Mouse (Mus musculus) right cerebral cortex, postnatal 36 days (tissue): ENCODE results near the gene Gde1.
A peak's percentile ranks its signal among the peaks of the same experiment; 100 is the strongest.

Experiments
- DNase-seq, 2 experiments: peaks; one replicate each; pipeline ENCODE4 v3.0.0; 2022; ENCODE audit warnings: low spot score in 2 of 2, mixed read lengths in 1 of 2

Gde1 gene

DNA sequence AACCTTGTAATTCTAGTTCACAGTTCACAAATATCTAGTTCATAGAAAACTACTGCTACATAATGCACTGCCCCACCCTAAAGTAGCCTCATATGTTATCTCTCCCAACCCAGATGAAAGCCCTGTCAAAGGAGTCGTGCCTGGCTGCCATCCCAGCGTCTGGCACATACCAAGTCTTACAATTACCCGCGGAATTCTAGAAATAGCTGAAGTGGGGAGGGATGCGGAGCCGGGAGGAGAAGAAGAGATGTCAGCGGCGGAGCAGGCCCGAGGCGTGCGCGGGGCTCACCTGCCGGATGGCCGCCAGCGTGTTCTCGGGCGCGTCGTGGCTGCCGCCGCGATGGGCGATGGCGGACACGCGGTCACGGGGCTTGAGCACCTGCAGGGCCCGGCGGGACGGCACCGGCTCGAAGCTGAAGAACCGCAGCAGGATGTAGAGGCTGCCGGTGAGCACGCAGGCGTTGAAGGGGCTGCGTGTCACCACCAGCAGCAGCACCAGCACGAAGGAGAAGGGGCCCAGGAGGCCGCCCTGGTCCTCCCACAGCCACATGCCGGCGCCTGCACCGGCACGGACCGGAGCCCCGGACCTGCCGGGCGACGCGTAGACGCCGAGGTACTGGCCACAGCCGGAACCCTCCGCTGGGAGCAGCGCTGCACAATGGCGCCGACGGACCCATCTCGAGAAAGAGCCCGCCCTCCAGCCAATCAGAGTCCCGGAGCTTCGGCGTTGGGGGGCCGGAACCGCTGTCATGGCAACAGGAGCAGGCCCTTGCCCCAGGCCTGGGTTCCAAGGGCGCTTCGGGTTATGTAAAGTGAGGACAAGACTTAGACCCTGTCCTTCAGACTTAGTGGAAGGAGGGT is at the start of gene Gde1:
Gde1 (minus strand) TSS at position 678 of the 861 bp plus-strand sequence.
- peak; percentile 87 to 93 for DNase-seq

DNA sequence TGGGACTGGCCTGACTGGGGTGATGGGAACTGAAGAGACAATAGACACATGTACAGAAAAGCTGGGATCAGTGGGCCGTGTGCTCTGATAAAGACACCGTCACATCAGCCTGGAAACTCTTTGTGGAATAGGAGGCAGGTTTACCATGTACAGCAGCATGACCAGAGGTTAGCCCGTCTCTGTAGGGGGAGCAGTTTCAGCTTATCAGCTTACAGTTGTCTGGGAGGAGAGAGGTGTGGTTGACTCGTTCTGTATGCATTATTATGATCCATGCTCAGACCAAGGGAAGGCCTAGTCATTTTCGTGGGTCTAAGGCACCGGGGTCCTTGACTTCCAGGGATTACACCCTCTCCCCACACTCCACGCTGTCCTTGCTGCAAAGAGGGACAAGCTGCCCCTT is 46.0 kb upstream of the Gde1 start:
- no peak for DNase-seq

DNA sequence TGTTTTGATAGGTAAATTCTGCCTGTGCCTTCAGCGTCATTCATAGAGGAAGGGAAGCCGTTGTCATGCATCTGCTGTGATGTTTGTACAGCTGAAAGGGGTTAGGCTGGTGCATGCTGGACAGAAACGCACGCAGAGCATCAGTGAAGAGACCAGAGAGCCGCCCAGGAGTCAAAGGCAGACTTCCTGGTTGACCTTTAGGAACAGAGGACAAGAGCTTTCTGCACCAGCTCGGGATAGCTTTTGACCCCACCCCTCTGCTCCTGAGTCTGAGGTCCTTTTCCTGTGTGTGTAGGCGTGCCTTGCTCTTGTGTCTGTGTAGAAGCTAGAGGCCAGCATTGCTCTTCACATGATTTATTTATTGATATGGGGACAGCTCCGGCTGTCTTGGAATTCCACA is 44.1 kb upstream of the Gde1 start:
- no peak for DNase-seq

DNA sequence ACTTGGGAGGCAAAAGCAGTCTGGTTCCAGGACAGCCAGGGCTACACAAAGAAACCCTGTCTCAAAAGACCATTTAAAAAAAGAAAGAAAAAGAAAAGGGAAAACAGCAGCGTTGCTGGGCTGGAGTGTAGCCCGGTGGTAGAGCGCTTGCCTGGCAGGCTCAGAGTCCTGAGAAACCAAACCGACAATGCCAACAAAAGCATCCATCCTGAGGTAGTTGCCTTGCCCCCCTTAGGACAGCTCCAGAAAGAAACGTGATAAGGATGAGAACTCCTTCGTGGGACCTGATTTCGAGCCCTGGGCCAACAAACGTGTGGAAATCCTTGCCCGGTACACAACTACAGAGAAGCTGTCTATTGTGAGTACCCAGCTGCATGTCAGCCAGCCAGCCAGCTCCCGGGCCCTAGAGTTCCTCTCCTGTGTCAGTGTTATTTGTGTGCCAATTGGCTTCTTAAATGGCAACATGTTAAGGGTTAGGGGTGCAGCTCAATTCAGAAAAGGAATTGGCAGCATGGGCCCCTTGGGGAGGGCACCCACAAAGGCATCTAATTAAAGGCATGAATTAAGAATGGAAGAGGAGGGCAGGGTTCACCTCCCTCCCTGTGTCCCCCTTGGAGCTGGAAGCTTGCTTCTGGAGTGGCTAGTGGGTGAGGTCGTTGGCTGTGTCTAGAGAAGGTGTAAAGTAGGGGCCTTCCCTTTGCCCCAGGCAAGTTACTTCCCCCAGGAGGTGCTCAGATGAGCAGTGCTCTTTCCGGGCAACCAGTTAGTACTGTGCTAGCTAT is 42.5 kb upstream of the Gde1 start:
- peak in 1 of 2 experiments; percentile 26 for DNase-seq

DNA sequence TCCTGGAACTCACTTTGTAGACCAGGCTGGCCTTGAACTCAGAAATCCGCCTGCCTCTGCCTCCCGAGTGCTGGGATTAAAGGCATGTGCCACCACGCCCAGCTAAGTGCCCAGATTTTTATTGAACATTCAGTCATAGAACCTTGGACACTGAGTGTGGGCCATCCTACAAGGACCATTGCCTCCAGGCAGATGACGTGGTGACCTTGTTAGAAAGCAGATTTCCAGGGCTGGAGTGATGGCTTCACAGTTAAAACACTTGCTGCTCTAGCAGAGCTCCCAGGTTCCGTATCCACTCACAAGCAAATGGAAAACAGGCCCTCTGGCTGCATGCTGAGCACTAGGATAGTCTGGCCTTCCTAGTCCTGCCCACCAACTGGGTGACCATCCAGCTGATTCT is 39.2 kb upstream of the Gde1 start:
- DNase-seq, result no peak

DNA sequence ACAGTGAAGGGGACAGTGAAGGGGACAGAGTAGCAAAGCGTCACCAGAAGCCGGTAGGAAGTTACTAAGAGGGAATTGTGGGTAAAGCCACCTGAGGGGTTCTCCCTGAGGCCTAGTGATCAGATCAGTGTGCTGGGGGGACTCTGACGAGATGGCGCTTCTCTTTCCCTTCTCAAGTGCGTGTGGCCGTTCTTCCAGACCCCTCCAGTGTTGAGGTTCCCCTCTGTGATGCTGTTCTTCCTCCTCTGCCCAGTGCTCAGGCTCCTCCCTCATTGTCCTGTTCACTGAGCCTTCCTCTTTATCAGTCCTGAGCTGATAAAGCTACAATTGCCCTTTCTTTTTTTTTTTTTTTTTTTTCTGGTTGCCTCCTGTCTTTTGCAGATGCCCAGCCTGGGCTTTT is 36.7 kb upstream of the Gde1 start:
- DNase-seq, result no peak

DNA sequence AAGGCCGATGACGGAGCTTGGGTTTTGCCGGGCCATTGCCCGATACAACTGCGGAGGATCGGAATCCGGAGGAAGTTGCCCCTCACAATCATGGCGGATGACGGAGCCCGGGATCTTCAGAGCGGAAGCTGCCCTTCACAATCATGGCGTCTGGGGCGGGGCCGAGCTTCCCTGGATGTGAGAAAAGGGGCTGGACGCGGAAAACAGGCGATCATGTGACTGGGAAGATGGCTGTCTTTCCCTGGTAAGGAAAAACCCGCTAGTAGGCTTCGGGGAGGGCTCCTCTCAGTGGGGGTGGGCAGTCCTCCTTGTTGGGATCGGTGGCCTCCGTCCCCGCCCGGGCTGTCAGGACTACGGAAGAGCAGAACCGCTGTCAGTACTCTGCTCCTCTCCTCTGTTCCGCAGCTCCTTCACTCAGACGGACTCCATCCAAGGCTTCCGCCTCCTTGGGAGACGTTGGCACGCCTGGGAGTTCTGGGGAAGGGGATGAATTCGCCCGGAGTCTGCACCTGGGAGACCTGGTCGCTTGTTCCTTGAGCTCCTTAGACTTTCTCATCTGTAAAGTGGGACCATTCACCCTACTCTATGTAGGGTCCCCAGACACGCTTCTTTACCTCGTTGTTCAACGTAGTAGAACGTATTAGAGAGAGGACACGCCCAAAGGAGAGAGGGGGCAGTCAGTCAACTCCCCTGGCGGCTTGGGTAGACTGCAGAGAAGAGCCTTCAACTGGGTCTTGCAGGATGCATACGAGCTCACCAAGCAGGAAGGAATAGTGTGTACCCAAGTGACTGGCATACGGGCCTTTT is 35.2 kb upstream of the Gde1 start:
- peak; percentile 91 to 92 for DNase-seq

DNA sequence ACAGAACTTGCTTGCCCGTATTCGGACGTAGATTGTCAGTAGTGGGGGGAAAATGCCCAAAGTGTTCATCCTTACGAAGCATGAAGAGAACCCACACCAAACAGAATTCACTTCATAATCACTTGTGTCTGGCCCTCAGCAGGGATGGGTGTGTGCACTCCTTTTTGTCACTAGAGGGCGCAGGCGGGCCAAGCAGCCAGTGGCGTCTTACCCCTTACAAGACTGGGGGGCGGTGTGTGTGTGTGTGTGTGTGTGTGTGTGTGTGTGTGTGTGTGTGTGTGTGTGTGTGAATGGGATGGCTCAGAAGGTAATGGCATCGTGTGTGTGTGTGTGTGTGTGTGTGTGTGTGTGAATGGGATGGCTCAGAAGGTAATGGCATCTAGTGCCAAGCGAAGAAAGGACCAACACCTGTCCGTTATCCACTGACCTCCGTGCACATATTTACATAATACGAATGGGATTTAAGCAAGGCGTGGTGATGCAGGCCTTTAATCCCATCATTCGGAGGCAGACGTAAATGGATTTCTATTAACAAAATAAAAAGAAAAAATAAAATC is 34.5 kb upstream of the Gde1 start, which contains the start of gene Vps35l:
Vps35l (plus strand) TSS at position 252 of the 557 bp plus-strand sequence.
- DNase-seq, result peak; percentile 72 to 75

DNA sequence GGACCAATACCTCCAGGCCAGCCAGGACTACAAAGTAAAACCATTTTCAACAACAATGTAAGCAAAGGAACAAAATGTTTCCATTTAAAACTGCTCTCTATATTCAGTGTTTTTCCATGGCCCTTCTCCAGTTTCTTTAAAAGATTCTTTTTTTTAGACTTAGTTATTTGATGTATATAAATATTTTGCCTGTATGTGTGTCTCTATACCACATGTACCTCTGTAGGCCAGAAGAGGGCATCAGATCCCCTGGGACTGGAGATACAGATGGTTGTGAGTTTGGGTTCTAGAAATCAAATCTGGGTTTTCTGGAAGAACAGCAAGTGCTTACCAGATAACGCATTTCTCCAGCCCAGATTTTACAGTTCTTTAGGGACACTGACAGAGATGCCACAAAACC is 33.2 kb upstream of the Gde1 start:
- no peak for DNase-seq

DNA sequence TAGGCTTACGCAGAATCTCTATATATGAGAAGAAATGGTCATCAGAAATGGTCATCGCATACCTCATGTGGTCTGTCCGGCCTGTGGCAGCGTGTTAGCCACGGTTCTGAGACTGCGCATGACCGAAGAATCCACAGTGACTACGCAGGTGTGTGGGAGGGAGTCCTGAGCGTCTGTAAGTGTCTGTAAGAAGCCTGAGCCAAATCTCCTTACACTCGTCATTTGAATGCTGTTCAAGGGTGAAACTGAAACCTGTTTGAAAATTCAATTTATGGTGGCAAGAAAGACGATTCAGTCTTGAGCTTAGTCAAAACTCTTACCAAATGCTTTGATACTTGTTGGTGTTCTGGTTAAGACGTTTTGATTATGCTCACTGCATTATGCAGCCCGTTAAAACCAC is 27.6 kb upstream of the Gde1 start:
- no peak for DNase-seq

DNA sequence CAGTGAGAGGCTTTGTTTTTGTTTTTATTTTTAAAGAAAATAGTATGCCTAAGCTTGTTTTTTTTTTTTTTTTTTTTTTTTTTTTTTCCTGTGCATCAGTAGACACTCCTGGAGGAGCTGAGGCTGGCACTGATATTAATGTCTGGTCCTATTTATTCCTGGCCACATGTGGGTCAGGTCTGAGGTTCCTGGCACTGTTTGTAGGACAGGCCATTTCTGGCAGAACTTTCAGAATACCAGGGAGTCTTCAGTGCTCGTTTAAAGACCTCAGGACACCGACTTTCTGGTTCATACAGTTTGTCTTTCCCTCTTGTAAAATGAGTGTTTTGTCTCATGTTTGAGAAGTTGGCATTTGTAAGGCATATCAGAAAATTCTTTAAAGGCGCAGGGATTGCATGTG is 26.2 kb upstream of the Gde1 start:
- DNase-seq, result no peak

DNA sequence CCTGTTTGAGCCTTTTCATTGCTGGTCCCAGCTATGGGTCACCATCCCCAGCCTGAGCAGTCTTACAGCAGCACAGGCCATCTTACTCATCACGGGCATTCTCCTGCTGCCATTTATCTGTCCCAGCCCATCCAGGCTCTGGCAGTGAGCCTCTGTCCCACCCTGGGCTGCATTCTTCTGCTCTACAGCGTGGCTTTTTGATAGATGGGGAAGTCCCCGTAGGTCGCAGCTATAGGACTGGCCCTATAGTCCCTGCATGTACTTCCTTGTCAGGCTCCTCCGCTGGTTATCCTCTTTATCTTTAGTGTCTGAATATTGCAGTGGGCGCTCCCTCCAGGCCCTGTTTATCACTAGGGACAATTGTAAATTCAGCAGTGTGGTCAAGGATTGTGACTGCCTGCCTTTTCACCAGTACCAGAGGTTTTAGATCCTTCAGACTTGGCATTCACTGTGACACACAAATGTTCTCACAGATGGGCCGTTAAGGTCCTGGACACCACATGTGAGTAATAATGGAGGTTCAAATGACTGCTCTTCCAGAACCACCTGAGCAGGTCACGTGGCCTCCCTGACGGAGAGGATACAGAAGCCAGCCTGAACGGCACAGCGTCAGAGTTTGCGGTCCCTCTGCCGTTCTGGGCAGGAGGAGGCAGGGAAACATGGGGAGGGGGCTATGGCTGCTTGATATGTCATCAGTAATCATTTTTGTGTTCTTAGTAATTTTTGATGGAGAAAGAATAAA is 23.4 kb upstream of the Gde1 start:
- no peak for DNase-seq

DNA sequence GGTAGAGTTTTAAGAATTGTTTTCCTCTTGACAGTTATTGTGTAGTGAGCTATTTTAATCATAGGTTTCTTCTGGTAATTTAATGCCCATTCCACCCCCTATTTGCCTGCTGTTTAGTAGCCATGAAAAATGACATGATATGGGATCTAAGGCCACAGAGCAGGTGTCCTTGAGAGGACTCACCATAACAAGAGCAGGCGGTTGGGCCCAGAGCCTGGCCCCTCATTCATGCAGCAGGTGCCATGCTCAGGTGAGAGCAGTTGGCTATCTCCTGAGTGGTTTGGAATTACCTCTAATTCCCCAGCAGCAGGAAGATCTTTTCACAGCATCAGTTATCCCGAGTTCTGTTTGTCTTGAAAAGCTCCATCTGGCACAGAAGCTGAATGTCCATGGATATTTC is 19.9 kb upstream of the Gde1 start:
- DNase-seq, result no peak

DNA sequence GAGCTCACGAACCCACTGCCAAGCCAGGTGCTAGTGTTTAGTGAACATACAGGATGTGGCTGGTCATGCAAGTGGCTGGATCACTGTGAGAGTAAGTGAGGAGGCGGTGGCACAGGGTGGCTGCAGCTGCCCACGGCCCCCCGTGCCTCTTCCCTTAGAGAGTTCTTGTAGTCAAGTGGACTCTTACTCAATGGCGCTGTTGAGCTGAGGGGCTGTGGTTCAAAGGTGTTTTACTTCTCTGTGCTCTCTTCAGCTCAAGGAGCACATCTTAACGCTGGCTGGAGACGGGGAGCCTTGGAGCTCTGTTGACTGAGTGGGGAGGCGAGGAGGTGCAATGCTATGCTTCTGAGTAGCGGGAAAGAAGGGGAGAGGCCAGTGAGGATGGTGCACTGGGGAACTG is 18.3 kb upstream of the Gde1 start:
- DNase-seq, result no peak

DNA sequence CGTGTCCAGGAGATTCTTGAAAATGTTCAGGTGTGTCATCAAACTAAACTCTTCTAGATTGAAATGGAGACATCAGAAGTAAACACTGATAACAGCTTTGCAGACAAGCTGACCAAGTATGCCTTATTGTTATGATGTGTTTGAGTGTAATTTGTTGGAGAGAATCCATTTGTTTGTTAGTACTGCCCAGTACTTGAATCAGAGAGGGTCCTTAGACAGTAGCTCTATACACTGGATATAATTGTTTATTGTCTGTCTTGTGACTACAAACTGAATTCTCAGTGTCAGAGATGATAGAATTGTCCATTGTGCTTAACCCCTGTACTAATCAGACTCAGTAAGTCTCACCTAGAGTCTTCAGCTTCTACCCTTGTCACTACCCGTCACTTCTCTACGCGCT is 12.5 kb upstream of the Gde1 start:
- DNase-seq, result no peak

DNA sequence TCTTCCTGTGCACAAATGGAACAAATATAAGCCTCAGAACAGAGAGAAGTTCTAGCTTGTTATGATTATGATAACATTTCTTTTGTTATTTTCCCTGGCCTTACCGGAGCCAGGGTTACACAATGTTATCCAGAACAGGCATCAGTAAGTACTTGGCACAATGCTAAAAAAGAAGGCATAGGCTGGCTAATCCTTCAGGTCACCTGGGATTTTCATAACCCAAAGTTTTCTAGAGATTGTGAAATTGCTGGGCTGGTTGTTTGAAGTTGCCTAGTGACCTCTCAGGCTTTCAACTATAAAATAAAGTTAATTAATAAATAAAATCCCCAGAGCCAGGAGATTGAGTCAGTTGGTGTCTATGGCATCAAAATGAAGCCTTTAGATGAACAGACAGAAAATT is 9.3 kb upstream of the Gde1 start:
- no peak for DNase-seq

DNA sequence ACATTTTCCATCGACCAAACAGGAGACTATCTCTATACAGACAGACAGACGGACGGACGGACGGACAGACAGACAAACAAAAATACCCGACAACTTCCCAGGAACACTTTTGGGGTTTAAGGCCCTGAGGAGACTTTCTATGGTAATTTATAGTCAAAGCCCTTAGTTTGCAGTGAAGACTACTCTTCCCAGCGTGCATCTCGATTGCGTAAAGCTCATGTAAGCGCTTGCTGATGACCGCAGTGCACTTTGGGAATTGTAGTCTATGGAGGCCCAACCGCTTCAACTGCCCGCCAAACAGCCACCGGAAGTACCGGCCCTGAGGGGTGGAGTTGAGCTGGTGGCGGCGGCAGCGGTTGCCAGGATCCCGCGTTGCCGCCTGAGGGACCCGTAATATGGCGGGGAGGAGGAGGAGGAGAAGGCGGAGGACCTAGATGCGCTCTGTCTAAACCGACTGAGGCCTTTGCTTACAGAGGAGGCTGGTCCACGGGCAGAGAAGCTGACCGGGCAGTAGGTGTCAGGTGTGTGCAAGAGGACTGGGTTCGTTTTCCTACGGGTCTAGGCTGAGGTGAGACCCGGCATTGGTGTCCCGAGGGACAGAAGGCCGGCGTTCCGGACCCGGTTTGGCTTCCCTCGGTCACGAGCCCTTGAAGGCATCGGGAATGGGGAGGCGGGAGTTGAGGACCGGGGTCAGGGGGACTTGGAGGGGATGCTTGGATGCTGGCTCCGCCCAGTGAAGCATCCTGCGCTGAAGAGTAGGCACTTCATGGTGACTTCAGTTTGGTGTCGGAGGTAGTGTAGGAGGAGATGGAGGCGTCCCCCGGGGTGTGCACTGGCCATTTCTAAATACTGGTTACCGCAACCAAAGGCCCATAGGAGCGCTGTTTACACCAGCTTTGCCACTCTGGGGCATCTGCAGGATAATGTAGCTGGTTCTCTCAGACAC is 6.9 kb upstream of the Gde1 start, which contains the start of gene Ccp110:
Ccp110 (plus strand) TSS at position 325 of the 946 bp plus-strand sequence.
- DNase-seq, result peak; percentile 93 to 96

DNA sequence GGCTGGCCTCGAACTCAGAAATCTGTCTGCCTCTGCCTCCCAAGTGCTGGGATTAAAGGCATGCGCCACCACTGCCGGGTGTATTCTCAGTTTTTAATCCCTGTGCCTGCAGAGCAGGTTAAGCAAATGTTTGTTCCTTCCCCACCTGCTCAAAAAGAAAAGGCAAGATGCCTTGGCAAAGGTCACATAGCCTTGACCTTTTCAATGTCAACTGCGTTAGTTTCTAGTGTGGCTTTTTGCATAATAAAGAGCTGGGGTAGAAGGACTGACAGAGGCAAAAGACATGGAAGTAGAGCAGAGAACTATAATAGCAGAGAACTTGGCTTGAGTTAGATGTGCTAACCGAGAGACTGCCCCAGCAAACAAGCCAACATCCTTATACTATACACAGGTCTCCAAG is 5.2 kb upstream of the Gde1 start:
- no peak for DNase-seq

DNA sequence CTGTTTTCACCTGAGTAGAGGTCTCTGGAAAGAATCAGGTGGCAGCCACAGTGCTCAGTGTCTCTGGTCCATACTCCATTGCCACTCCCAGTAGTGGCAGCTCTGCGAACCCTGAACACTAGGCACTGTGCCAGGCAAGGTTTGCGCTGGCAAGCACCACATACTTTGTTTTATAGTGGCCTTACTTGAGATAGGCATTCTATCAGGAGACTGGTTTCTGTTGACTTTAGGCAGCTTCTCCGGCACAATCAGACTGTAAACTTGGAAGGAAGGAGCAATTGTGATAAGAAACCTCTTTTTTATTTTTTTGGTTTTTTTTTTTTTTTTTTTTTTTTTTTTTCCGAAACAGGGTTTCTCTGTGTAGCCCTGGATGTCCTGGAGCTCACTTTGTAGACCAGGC is 2.4 kb upstream of the Gde1 start:
- DNase-seq, result no peak

DNA sequence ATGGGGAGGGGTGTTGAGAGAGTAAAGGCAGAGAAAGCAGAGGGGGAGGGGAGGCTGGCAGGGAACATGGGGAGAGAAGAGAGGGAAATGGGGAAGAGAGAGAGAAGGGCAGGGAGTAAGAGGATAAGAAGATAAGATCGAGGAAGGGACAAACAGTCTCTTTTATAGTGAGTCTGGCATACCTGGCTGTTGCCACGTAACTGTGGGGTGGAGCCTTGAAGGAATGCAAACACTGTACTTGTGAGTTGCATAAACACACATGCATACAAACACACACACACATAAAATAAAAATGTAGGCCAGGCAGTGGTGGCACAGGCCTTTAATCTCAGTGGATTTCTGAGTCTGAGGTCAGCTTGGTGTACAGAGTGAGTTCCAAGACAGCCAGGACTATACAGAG is 1.6 kb upstream of the Gde1 start:
- DNase-seq, result no peak
